In the genomic region with DNA sequence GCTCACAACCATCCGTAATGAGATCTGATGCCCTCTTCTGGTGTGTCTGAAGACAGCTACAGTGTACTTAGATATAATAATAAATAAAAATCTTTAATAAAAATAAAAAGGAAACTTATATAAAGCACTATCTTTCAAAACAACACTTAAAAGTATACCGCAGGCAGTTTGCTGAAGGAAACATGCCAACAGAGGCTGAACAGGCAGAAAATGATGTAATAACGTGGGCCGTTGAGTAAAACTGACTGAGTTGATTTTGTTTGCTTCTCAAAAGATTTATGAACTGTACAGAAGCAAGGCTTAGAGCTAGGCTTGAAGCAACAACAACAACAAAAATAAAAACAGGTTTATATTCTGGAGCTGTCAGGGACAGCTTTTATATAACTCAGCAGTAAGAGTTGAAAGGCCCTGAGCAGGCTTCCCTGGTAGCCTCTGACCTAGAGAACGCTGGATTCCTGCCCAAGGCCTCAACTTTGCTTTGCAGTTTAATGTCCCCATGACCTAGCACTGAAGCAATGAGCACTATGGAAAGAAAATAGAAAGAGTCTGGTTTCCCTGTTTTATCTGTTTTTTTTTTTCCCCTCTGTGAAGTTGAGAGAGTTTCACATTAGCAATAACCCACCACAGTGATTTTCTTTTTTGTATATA, we compare ENCODE assay signal across 21 mouse cellular contexts. TPM values are rescaled to one million over a fixed set of nuclear protein-coding genes. Genes with fewer than 3 reads are reported as not detected.
DNase-seq lines count a peak whose midpoint lies in the region; ATAC-seq and TF ChIP-seq lines count a peak whose summit lies in the region.
"Had no signal": no experiment of that assay in that cellular context is flagged by ENCODE, and none has a peak within 500 bp of the region (broad histone marks: within the 10 kb centered on the region; RNA-seq: fewer than 3 reads in every experiment).

No protein-coding gene starts in this region.

- H3K4me3 ChIP-seq in liver, embryonic 16.5 days (ENCODE audit: low read depth, low read length): no peak overlapping the region
- H3K4me3 ChIP-seq in intestine, embryonic 16.5 days (ENCODE audit: low read length): no peak overlapping the region
- no peak overlapping the region for H3K4me3 ChIP-seq in liver, postnatal 0 days (ENCODE audit: low read depth, low read length)
- no peak overlapping the region for H3K4me3 ChIP-seq in forebrain, embryonic 15.5 days
- H3K4me3 ChIP-seq: forebrain, embryonic 10.5 days had no signal

- 0 out of 2 replicates have a peak overlapping the region, but pooled peaks have one; percentile 22 for H3K27ac ChIP-seq in liver, embryonic 16.5 days (ENCODE audit: low read length)
- H3K27ac ChIP-seq in intestine, embryonic 16.5 days (ENCODE audit: low read length): peak overlapping the region; percentile 75
- peak overlapping the region; percentile 85 for H3K27ac ChIP-seq in liver, postnatal 0 days (ENCODE audit: low read depth)
- no peak overlapping the region for H3K27ac ChIP-seq in forebrain, embryonic 15.5 days (replicated peaks)
- H3K27ac ChIP-seq: forebrain, embryonic 10.5 days; hindbrain, embryonic 14.5 days; stomach, postnatal 0 days had no signal

- H3K27me3 ChIP-seq in liver, embryonic 16.5 days (ENCODE audit: control insufficient read depth, insufficient read depth, low read depth, low read length): no peaks in the 10 kb centered on the region
- H3K27me3 ChIP-seq in intestine, embryonic 16.5 days (replicated peaks; ENCODE audit: control insufficient read depth, insufficient read depth, low read length): no peaks in the 10 kb centered on the region
- H3K27me3 ChIP-seq in liver, postnatal 0 days (ENCODE audit: insufficient read depth, low read length): no peaks in the 10 kb centered on the region
- H3K27me3 ChIP-seq in forebrain, embryonic 15.5 days: no peaks in the 10 kb centered on the region

- no peak for DNase-seq in liver
- DNase-seq in adrenal gland, postnatal 14 days: peak; percentile 85
- DNase-seq in liver, postnatal 0 days: peak; percentile 66
- no peak for DNase-seq in lung, postnatal 36 days
- DNase-seq: cerebellum, postnatal 10 days; gastrocnemius, postnatal 36 days; heart, postnatal 14 days; right cerebral cortex, postnatal 14 days had no signal

- ATAC-seq in liver, embryonic 16.5 days (ENCODE audit: low read depth): no peak
- no peak for ATAC-seq in intestine, embryonic 16.5 days
- no peak for ATAC-seq in liver, postnatal 0 days
- no peak for ATAC-seq in forebrain, embryonic 15.5 days (replicated peaks)
- ATAC-seq: lung, postnatal 0 days; midbrain, embryonic 16.5 days had no signal

- 74% methylated on average over 5 of the region's 5 CpGs for WGBS in liver, embryonic 16.5 days (ENCODE audit: insufficient replicate concordance)
- 90% methylated on average over 5 of the region's 5 CpGs for WGBS in intestine, embryonic 16.5 days
- WGBS in liver, postnatal 0 days (ENCODE audit: insufficient replicate concordance): 69% methylated on average over 4 of the region's 5 CpGs
- 92% methylated on average over 5 of the region's 5 CpGs for WGBS in forebrain, embryonic 15.5 days

- TF ChIP-seq CTCF in liver, postnatal 0 days (IDR thresholded peaks at IDR 0.05; ENCODE audit: low read depth): no peak

- TF ChIP-seq EP300 in liver, postnatal 0 days (IDR thresholded peaks at IDR 0.05; ENCODE audit: low read depth): no peak

- no peaks in the 10 kb centered on the region for H3K9me3 ChIP-seq in liver, embryonic 16.5 days (replicated peaks; ENCODE audit: control insufficient read depth, low read length)
- H3K9me3 ChIP-seq in intestine, embryonic 16.5 days (ENCODE audit: control insufficient read depth, low read length): no peaks in the 10 kb centered on the region
- no peaks in the 10 kb centered on the region for H3K9me3 ChIP-seq in liver, postnatal 0 days (ENCODE audit: low read length)
- H3K9me3 ChIP-seq in forebrain, embryonic 15.5 days: no peaks in the 10 kb centered on the region
- H3K9me3 ChIP-seq: forebrain, embryonic 10.5 days had no signal

- H3K4me2 ChIP-seq in liver, embryonic 16.5 days (ENCODE audit: low read depth, low read length): no peak overlapping the region
- no peak overlapping the region for H3K4me2 ChIP-seq in intestine, embryonic 16.5 days (ENCODE audit: low read depth, low read length)
- H3K4me2 ChIP-seq in liver, postnatal 0 days (ENCODE audit: low read depth, low read length): no peak overlapping the region
- no peak overlapping the region for H3K4me2 ChIP-seq in forebrain, embryonic 15.5 days (replicated peaks)
- H3K4me2 ChIP-seq: heart, embryonic 11.5 days; hindbrain, embryonic 14.5 days had no signal

- peaks cover 13% of the 10 kb centered on the region for H3K4me1 ChIP-seq in liver, embryonic 16.5 days (ENCODE audit: control insufficient read depth, low read depth, low read length)
- peaks cover 7% of the 10 kb centered on the region; the same call in 1 of the 2 replicates for H3K4me1 ChIP-seq in intestine, embryonic 16.5 days (ENCODE audit: control insufficient read depth, insufficient read depth, low read length)
- peaks cover 25% of the 10 kb centered on the region for H3K4me1 ChIP-seq in liver, postnatal 0 days (ENCODE audit: insufficient read depth)
- peaks cover 17% of the 10 kb centered on the region for H3K4me1 ChIP-seq in forebrain, embryonic 15.5 days

- H3K9ac ChIP-seq in liver, embryonic 16.5 days (ENCODE audit: low read depth, low read length): no peak overlapping the region
- H3K9ac ChIP-seq in intestine, embryonic 16.5 days (ENCODE audit: low read depth, low read length): no peak overlapping the region
- H3K9ac ChIP-seq in liver, postnatal 0 days (replicated peaks): no peak overlapping the region
- H3K9ac ChIP-seq in forebrain, embryonic 15.5 days (replicated peaks): no peak overlapping the region
- H3K9ac ChIP-seq: hindbrain, embryonic 14.5 days had no signal

- no peaks in the 10 kb centered on the region for H3K36me3 ChIP-seq in liver, embryonic 16.5 days (ENCODE audit: control insufficient read depth, insufficient read depth)
- H3K36me3 ChIP-seq in intestine, embryonic 16.5 days (ENCODE audit: control insufficient read depth, insufficient read depth, low read length): no peaks in the 10 kb centered on the region
- H3K36me3 ChIP-seq in liver, postnatal 0 days (replicated peaks; ENCODE audit: insufficient read depth, low read length): no peaks in the 10 kb centered on the region
- no peaks in the 10 kb centered on the region for H3K36me3 ChIP-seq in forebrain, embryonic 15.5 days
- H3K36me3 ChIP-seq: forebrain, embryonic 10.5 days had no signal

RNA-seq across cellular contexts. Expression of gene Hacl1, which starts 3.2 kb away (rescaled TPM):
- 15.9 and 16.1 TPM in 2 replicates for polyA plus RNA-seq in liver, embryonic 16.5 days (2015; fragmentation: Nextera tagmentation; extraction: Ambion mirVana)
- 62.2 and 112 TPM in 2 replicates for total RNA-seq in adrenal gland, postnatal 14 days (2021)
- 19.9 and 26.1 TPM in 2 replicates for polyA plus RNA-seq in intestine, embryonic 16.5 days (2015; fragmentation: Nextera tagmentation; extraction: Ambion mirVana)
- 310 and 342 TPM in 2 replicates for polyA plus RNA-seq in liver, postnatal 0 days (2015; fragmentation: Nextera tagmentation; extraction: Ambion mirVana)
- 5.9 and 9.3 TPM in 2 replicates for polyA plus RNA-seq in forebrain, embryonic 15.5 days (2015; fragmentation: Nextera tagmentation; extraction: Ambion mirVana)

RNA-seq across cellular contexts. Expression of gene Btd, which starts 3.5 kb away (rescaled TPM):
- polyA plus RNA-seq in liver, embryonic 16.5 days (2015; fragmentation: Nextera tagmentation; extraction: Ambion mirVana): 13.0 and 15.4 TPM in 2 replicates
- 40.4 and 47.4 TPM in 2 replicates for total RNA-seq in adrenal gland, postnatal 14 days (2021)
- 30.0 and 31.2 TPM in 2 replicates for polyA plus RNA-seq in intestine, embryonic 16.5 days (2015; fragmentation: Nextera tagmentation; extraction: Ambion mirVana)
- 40.3 and 44.1 TPM in 2 replicates for polyA plus RNA-seq in liver, postnatal 0 days (2015; fragmentation: Nextera tagmentation; extraction: Ambion mirVana)
- polyA plus RNA-seq in forebrain, embryonic 15.5 days (2015; fragmentation: Nextera tagmentation; extraction: Ambion mirVana): 15.1 and 16.6 TPM in 2 replicates

RNA-seq across cellular contexts. Expression of gene Gm49387, which starts 3.6 kb away (rescaled TPM):
- polyA plus RNA-seq in liver, embryonic 16.5 days (2015; fragmentation: Nextera tagmentation; extraction: Ambion mirVana): 2.1 and 5.1 TPM in 2 replicates
- total RNA-seq in adrenal gland, postnatal 14 days (2021): 3.0 and 6.4 TPM in 2 replicates
- polyA plus RNA-seq in intestine, embryonic 16.5 days (2015; fragmentation: Nextera tagmentation; extraction: Ambion mirVana): 3.0 and 4.3 TPM in 2 replicates
- 0.89 and 3.9 TPM in 2 replicates for polyA plus RNA-seq in liver, postnatal 0 days (2015; fragmentation: Nextera tagmentation; extraction: Ambion mirVana)
- 0.37 and 0.78 TPM in 2 replicates for polyA plus RNA-seq in forebrain, embryonic 15.5 days (2015; fragmentation: Nextera tagmentation; extraction: Ambion mirVana)
- total RNA-seq: ES-E14; layer of hippocampus, postnatal 10 days; left cerebral cortex, postnatal 14 days; megakaryocyte, adult 5-6 weeks had no signal
- polyA plus RNA-seq: hindbrain, embryonic 14.5 days; midbrain, embryonic 16.5 days had no signal

RNA-seq across cellular contexts. Expression of gene Colq, which starts 53.2 kb away (rescaled TPM):
- 0.29 and 0.48 TPM in 2 replicates for polyA plus RNA-seq in liver, embryonic 16.5 days (2015; fragmentation: Nextera tagmentation; extraction: Ambion mirVana)
- 0.15 and 1.3 TPM in 2 replicates for total RNA-seq in adrenal gland, postnatal 14 days (2021)
- 0.92 and 1.0 TPM in 2 replicates for polyA plus RNA-seq in intestine, embryonic 16.5 days (2015; fragmentation: Nextera tagmentation; extraction: Ambion mirVana)
- 0.29 and 0.52 TPM in 2 replicates for polyA plus RNA-seq in liver, postnatal 0 days (2015; fragmentation: Nextera tagmentation; extraction: Ambion mirVana)
- polyA plus RNA-seq in forebrain, embryonic 15.5 days (2015; fragmentation: Nextera tagmentation; extraction: Ambion mirVana): not detected in 2 replicates
- polyA plus RNA-seq: midbrain, embryonic 16.5 days had no signal

Comparison
In these comparisons a context has a peak if more than half of its experiments do, and no peak if none do; other contexts are left out.
1. DNase-seq: peak in adrenal gland, postnatal 14 days (single experiment) and liver, postnatal 0 days (single experiment); none in liver (single experiment) and lung, postnatal 36 days (single experiment).
2. RNA of gene Hacl1, which starts 3.2 kb away (polyA plus RNA-seq): 310 to 342 TPM in liver, postnatal 0 days; 19.9 to 26.1 TPM in intestine, embryonic 16.5 days, 15.9 to 16.1 TPM in liver, embryonic 16.5 days and 5.9 to 9.3 TPM in forebrain, embryonic 15.5 days; every median in the first group is over 10 times any median in the second.